19 mouse cellular contexts compared by ENCODE assay signal in genomic region chr9:63281086-63281485, GRCm38 (mm10).
DNase-seq lines count a peak whose midpoint lies in the region; ATAC-seq and TF ChIP-seq lines count a peak whose summit lies in the region.
"Had no signal": no experiment of that assay in that cellular context is flagged by ENCODE, and none has a peak within 500 bp of the region (broad histone marks: within the 10 kb centered on the region; RNA-seq: fewer than 3 reads in every experiment).

No protein-coding gene starts in this region.

- no peaks in the 10 kb centered on the region for H3K79me3 ChIP-seq in C2C12 (ENCODE audit: low read depth)

- intact Hi-C loops in left cerebral cortex, postnatal 25 days (cut with DNase I): no loop called here

- TF ChIP-seq CTCF in C2C12 (IDR thresholded peaks at IDR 0.05; ENCODE audit: control insufficient read depth, insufficient read depth, insufficient read length): no peak

- H3ac ChIP-seq in C2C12 (ENCODE audit: control insufficient read depth, insufficient read length, low read depth): no peak overlapping the region

- H3K79me2 ChIP-seq in C2C12 (ENCODE audit: control insufficient read depth, insufficient read depth): no peaks in the 10 kb centered on the region

- H3K4me3 ChIP-seq in C2C12 (ENCODE audit: insufficient read depth, poor library complexity, severe bottlenecking): no peak overlapping the region
- H3K4me3 ChIP-seq: erythroblast, embryonic 14.5 days; layer of hippocampus, adult 2 months; limb, embryonic 15.5 days; liver, embryonic 15.5 days; neural tube, embryonic 12.5 days had no signal

- WGBS in large intestine, adult 2 months: 26% methylated on average over 2 of the region's 2 CpGs

- H3K36me3 ChIP-seq in C2C12 (ENCODE audit: control insufficient read depth, insufficient read depth): peaks cover 4% of the 10 kb centered on the region

- ATAC-seq in activated CD4-positive, CD25-positive, alpha-beta regulatory T cell, adult 4 months: peak; percentile 52
- ATAC-seq: forebrain, embryonic 14.5 days; lung, postnatal 0 days had no signal

- DNase-seq in 3T3-L1 (ENCODE audit: low read depth, low spot score): peak; percentile 82
- peak; percentile 40 for DNase-seq in large intestine, adult 2 months (ENCODE audit: low read depth, low spot score)
- no peak for DNase-seq in left cerebral cortex, postnatal 25 days (ENCODE audit: low spot score in 2 of 2)
- DNase-seq in urinary bladder, postnatal 14 days (ENCODE audit: low spot score): no peak
- no peak for DNase-seq in kidney, postnatal 25 days
- DNase-seq: cerebellum, adult 2 months; heart, postnatal 10 days; kidney, adult 18-20 months; layer of hippocampus, postnatal 36 days; right cerebral cortex, adult 18-20 months had no signal

- no peaks in the 10 kb centered on the region for H3K27me3 ChIP-seq in C2C12 (ENCODE audit: control insufficient read depth, insufficient read depth, insufficient read length)
- H3K27me3 ChIP-seq: limb, embryonic 15.5 days; liver, embryonic 15.5 days; neural tube, embryonic 12.5 days had no signal

TF ChIP-seq in C2C12, 6 proteins besides CTCF, POLR2A, EP300 and RAD21:
- TF ChIP-seq MYOG (IDR thresholded peaks at IDR 0.05; ENCODE audit: control insufficient read depth, extremely low read depth, insufficient read length): no peak
- TF ChIP-seq MYOD1 (IDR thresholded peaks at IDR 0.05; ENCODE audit: control insufficient read depth, insufficient read length, low read depth): peak; percentile 25
- TF ChIP-seq FOSL1 (IDR thresholded peaks at IDR 0.05; ENCODE audit: insufficient read depth, low read length, poor library complexity, severe bottlenecking): peak; percentile 67
- no peak for TF ChIP-seq USF1 (IDR thresholded peaks at IDR 0.05; ENCODE audit: low read depth)
- TF ChIP-seq CEBPB (IDR thresholded peaks at IDR 0.05; ENCODE audit: low read depth): no peak
TF ChIP-seq in C2C12: peak in this region for 2.

Comparison
In these comparisons a context has a peak if more than half of its experiments do, and no peak if none do; other contexts are left out.
1. DNase-seq: peak in 3T3-L1 (single experiment) and large intestine, adult 2 months (single experiment); none in left cerebral cortex, postnatal 25 days (0 of 2), urinary bladder, postnatal 14 days (single experiment) and kidney, postnatal 25 days (0 of 2).